Mouse (Mus musculus): ENCODE measurements around the gene Jmjd1c.
A peak's percentile ranks its signal among the peaks of the same experiment; 100 is the strongest.

Jmjd1c gene

GRCm38 (mm10) chr10:67226109-67226508 is 130.2 kb downstream of the Jmjd1c start:
- no peak for DNase-seq (ENCODE audit: low read depth, low spot score)

- DNase-seq (ENCODE audit: low read depth, low spot score): no peak
Measured at GRCm38 (mm10) chr10:67226543-67226942, 130.6 kb downstream of the Jmjd1c start.

GRCm38 (mm10) chr10:67230439-67230838 is 134.5 kb downstream of the Jmjd1c start:
- DNase-seq (ENCODE audit: low read depth, low spot score): no peak

GRCm38 (mm10) chr10:67247145-67247544 is 151.2 kb downstream of the Jmjd1c start:
- peak; percentile 65 for DNase-seq (ENCODE audit: low read depth, low spot score)

- DNase-seq (ENCODE audit: low read depth, low spot score): no peak
Measured at GRCm38 (mm10) chr10:67249486-67249885, 153.6 kb downstream of the Jmjd1c start.

GRCm38 (mm10) chr10:67250846-67251245 is 154.9 kb downstream of the Jmjd1c start:
- DNase-seq (ENCODE audit: low read depth, low spot score): no peak

GRCm38 (mm10) chr10:67252353-67252752 is 156.4 kb downstream of the Jmjd1c start:
- no peak for DNase-seq (ENCODE audit: low read depth, low spot score)

- DNase-seq (ENCODE audit: low read depth, low spot score): no peak
Measured at GRCm38 (mm10) chr10:67253115-67253514, 157.2 kb downstream of the Jmjd1c start.

GRCm38 (mm10) chr10:67264852-67265251 is 168.9 kb downstream of the Jmjd1c start:
- DNase-seq (ENCODE audit: low read depth, low spot score): peak; percentile 75

- no peak for DNase-seq (ENCODE audit: low read depth, low spot score)
Measured at GRCm38 (mm10) chr10:67275916-67276315, 180.0 kb downstream of the Jmjd1c start.

- no peak for DNase-seq (ENCODE audit: low read depth, low spot score)
Measured at GRCm38 (mm10) chr10:67281852-67282251, 185.9 kb downstream of the Jmjd1c start.

- peak; percentile 90 for DNase-seq (ENCODE audit: low read depth, low spot score)
Measured at GRCm38 (mm10) chr10:67282531-67282930, 186.6 kb downstream of the Jmjd1c start.

- peak; percentile 19 for DNase-seq (ENCODE audit: low read depth, low spot score)
Measured at GRCm38 (mm10) chr10:67283516-67283915, 187.6 kb downstream of the Jmjd1c start.

GRCm38 (mm10) chr10:67284311-67284710 is 188.4 kb downstream of the Jmjd1c start:
- peak; percentile 94 for DNase-seq (ENCODE audit: low read depth, low spot score)

- no peak for DNase-seq (ENCODE audit: low read depth, low spot score)
Measured at GRCm38 (mm10) chr10:67284761-67285175, 188.8 kb downstream of the Jmjd1c start.

GRCm38 (mm10) chr10:67285176-67285814 is 189.4 kb downstream of the Jmjd1c start, which contains the start of gene Nrbf2:
Nrbf2 (minus strand) TSS chr10:67285305.
- peak; percentile 87 for DNase-seq (ENCODE audit: low read depth, low spot score)

- DNase-seq (ENCODE audit: low read depth, low spot score): peak; percentile 90
Measured at GRCm38 (mm10) chr10:67287877-67288276, 192.0 kb downstream of the Jmjd1c start.

GRCm38 (mm10) chr10:67290622-67291021 is 194.7 kb downstream of the Jmjd1c start:
- DNase-seq (ENCODE audit: low read depth, low spot score): no peak

- peak; percentile 39 for DNase-seq (ENCODE audit: low read depth, low spot score)
Measured at GRCm38 (mm10) chr10:67291087-67291486, 195.2 kb downstream of the Jmjd1c start.

GRCm38 (mm10) chr10:67295331-67295730 is 199.4 kb downstream of the Jmjd1c start:
- no peak for DNase-seq (ENCODE audit: low read depth, low spot score)

GRCm38 (mm10) chr10:67295938-67296466 is 200.1 kb downstream of the Jmjd1c start:
- DNase-seq (ENCODE audit: low read depth, low spot score): no peak

- no peak for DNase-seq (ENCODE audit: low read depth, low spot score)
Measured at GRCm38 (mm10) chr10:67296482-67297152, 200.7 kb downstream of the Jmjd1c start.
